Mouse (Mus musculus) gastrocnemius, postnatal 14 days (tissue): ENCODE results near the gene Atg101. TPM values are rescaled to one million over a fixed set of nuclear protein-coding genes. Genes with fewer than 3 reads are reported as not detected.
"Not testable (repeated sequence)": the region's sequence is repeated elsewhere in the genome, so short reads cannot be mapped to it uniquely, and the experiment has no call there.

Source experiments
- DNase-seq: peaks from one replicate; pipeline ENCODE4 v3.0.0; 2021; ENCODE audit warnings: mixed read lengths
- intact Hi-C: fragments of 180-260 bp; cut with DNase I; formaldehyde crosslinking; loops from one replicate; pipeline ENCODE4 v1.15.1; 2025; ENCODE audit warnings: low total_unique reads
- total RNA-seq, 2 experiments: library from RNA; stranded (reverse); gene quantifications; 2 replicates each; pipeline ENCODE4 v1.2.3; 2021

Atg101 gene
- total RNA-seq, 2 experiments from 2014 or later, result 27.7 to 35.0 TPM

DNA sequence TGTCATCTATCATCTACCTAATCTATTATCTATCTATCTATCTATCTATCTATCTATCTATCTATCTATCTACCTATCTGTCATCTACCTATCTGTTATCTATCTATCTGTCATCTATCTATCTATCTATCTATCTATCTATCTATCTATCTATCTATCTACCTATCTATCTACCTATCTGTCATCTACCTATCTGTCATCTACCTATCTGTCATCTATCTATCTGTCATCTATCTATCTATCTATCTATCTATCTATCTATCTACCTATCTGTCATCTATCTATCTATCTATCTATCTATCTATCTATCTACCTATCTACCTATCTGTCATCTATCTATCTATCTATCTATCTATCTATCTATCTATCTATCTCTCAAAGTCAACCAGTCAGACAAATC, 40.3 kb downstream of the Atg101 start:
- DNase-seq, intact Hi-C loops: not testable (repeated sequence)

GRCm38 (mm10) chr15:101325991-101326534, 42.0 kb downstream of the Atg101 start:
- intact Hi-C loops, result no loop called here

GRCm38 (mm10) chr15:101327282-101327681, 43.2 kb downstream of the Atg101 start:
- peak; percentile 89 for DNase-seq
- intact Hi-C loops, result no loop called here

More at GRCm38 (mm10) chr15:101325991-101326534, 42.0 kb downstream of the Atg101 start:
- DNase-seq, result no peak

DNA sequence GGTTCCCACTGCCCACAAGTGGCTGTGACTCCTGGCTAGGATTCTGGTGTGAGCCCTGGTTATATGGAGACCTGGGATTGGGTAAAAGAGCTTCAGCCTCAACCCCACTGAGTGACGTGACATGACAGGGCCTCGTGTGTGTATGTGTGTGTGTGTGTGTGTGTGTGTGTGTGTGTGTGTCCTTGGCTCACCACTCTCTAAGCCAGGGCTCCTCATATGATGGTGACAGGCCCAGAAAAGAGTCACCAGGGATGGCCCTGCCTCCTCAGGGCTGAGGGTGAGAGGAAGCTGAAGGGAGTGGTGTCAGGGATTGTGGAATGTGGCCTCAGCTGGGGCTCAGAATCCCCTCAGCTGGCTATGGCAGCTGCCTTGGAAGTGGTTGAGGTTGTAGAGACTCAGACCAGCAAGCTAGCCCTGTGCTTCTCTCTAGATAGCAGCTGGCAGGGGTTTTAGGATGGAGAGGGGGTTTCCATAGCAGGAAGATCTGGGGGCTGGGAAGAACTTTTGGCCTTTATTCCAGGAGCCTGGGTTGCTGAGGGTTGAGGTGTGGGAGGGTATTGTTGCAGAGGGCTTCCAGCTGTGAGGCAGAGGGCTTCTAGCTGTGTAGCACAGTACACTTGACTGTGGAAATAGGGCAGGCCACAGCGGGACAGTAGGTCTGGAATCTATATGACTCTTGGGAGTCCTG, 44.9 kb downstream of the Atg101 start:
- DNase-seq, result no peak
- intact Hi-C loops, result no loop called here

- DNase-seq, result no peak
- intact Hi-C loops, result no loop called here
Observed at GRCm38 (mm10) chr15:101329564-101329892, 45.5 kb downstream of the Atg101 start.

DNA sequence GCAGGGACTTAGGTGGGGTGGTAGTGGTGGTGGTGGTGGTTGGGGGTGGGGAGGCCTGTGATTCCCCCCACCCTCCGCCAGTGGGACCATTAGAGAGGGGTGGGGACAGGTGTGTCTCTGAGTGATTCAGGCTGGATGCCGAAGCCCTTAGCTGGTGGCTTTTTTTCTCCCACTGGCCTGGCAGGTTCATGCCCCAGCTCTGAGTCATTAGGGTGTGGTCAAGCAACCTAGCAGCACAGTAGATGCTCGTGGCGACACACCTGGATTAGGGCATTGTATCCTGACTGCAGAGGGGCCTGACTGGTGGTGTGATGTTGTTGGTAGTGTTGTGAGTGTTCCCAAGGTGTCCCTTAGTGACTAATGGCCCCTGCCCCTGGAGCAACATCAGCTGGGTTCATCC, 47.0 kb downstream of the Atg101 start:
- no peak for DNase-seq
- intact Hi-C loops, result loop anchor here (10.0 kb wide), 2 partner anchors 194 to 734 kb away; no protein-coding TSS in a partner anchor

GRCm38 (mm10) chr15:101332370-101332769, 48.3 kb downstream of the Atg101 start:
- intact Hi-C loops, result loop anchor here (10.0 kb wide), 2 partner anchors 192 to 732 kb away; no protein-coding TSS in a partner anchor
- DNase-seq, result no peak

- DNase-seq, result no peak
- intact Hi-C loops, result loop anchor here (10.0 kb wide), 2 partner anchors 192 to 732 kb away; no protein-coding TSS in a partner anchor
Observed at GRCm38 (mm10) chr15:101333165-101333564, 49.1 kb downstream of the Atg101 start.

DNA sequence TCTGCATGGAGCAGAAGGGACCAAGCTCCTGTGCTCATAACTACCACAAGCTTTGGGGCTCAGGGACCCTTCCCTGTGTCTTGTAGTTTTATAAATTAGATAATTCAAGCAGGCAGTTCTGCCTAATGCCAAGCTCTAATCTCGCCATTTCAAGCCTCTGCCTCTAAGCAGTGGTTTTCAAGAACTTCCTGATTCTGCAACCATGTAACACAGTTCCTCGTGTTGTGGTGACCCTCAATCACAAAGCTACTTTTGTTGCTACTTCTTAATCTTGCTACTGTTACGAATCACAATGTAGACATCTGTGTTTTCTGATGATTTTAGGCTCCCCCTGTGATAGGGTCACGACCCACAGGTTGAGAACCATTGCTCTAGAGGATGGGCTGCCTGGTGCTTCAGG, 49.6 kb downstream of the Atg101 start:
- DNase-seq, result no peak
- intact Hi-C loops, result loop anchor here (10.0 kb wide), 2 partner anchors 191 to 731 kb away; no protein-coding TSS in a partner anchor

- no peak for DNase-seq
- intact Hi-C loops, result loop anchor here (10.0 kb wide), 2 partner anchors 188 to 728 kb away; no protein-coding TSS in a partner anchor
Observed at GRCm38 (mm10) chr15:101336474-101337174, 52.6 kb downstream of the Atg101 start.

GRCm38 (mm10) chr15:101338359-101338758, 54.3 kb downstream of the Atg101 start:
- intact Hi-C loops, result loop anchor here (2.0 to 10.0 kb wide), 3 partner anchors 186 to 726 kb away; no protein-coding TSS in a partner anchor
- peak; percentile 31 for DNase-seq

DNA sequence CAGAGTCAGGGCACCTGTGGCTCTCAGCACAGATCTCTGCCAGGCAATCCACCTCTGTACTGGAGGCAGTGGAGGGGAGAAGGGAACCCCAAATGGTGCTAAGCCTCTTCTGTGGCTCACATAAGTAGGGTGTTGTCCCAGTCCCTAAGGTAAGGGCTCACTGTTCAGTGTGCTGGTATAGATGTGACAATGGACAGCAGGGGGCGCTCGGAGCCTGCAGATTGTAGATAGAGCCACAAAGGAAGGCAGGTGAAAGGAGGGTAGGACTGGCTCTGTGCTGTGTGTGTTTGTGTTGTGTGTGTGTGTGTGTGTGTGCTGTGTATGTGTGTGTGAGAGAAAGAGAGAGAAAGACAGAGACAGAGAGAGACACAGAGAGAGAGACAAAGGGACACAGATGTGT, 55.5 kb downstream of the Atg101 start:
- DNase-seq, result peak; percentile 84
- intact Hi-C loops, result loop anchor here (2.0 to 10.0 kb wide), 3 partner anchors 185 to 725 kb away; no protein-coding TSS in a partner anchor

Other genes with a start within 250 kb of the Atg101 start
- not detected for gene Gm47841, start 236.9 kb upstream of the Atg101 start, total RNA-seq
- 1 to 10 TPM; 1.3 to 1.4 TPM for gene Fignl2, start 205.7 kb upstream of the Atg101 start, total RNA-seq
- gene Ankrd33, start 168.5 kb upstream of the Atg101 start, total RNA-seq, result not detected
- 10 to 100 TPM; 12.9 to 15.0 TPM for gene Acvrl1, start 155.8 kb upstream of the Atg101 start, total RNA-seq
- 10 to 100 TPM; 21.8 to 29.9 TPM for gene Acvr1b, start 110.2 kb upstream of the Atg101 start, total RNA-seq
- gene Grasp, start 60.1 kb upstream of the Atg101 start, total RNA-seq, result 1 to 10 TPM; 8.3 to 9.4 TPM
- 10 to 100 TPM; 30.5 to 49.0 TPM for gene Nr4a1, start 30.0 kb upstream of the Atg101 start, total RNA-seq
- gene 6030408B16Rik, start 8.9 kb downstream of the Atg101 start, total RNA-seq, result under 1 TPM; 0.22 to 0.29 TPM
- gene Krt80, start 85.9 kb downstream of the Atg101 start, total RNA-seq, result 1 to 10 TPM in 1 of 2 experiments, under 1 TPM in 1; 0.69 to 1.4 TPM
- not detected for gene Krt7, start 126.8 kb downstream of the Atg101 start, total RNA-seq
- gene Krt87, start 154.5 kb downstream of the Atg101 start, total RNA-seq, result not detected
- gene Krt88, start 163.5 kb downstream of the Atg101 start, total RNA-seq, result not detected
- not detected for gene Krt81, start 179.5 kb downstream of the Atg101 start, total RNA-seq
- not detected for gene Krt86, start 189.2 kb downstream of the Atg101 start, total RNA-seq
- under 1 TPM in 1 of 2 experiments, not detected in 1; 0.14 TPM for gene Krt83, start 207.2 kb downstream of the Atg101 start, total RNA-seq
- gene Gm49425, start 233.0 kb downstream of the Atg101 start, total RNA-seq, result not detected
- gene Krt84, start 248.5 kb downstream of the Atg101 start, total RNA-seq, result under 1 TPM in 1 of 2 experiments, not detected in 1; 0.08 TPM